Mouse (Mus musculus) embryonic fibroblast, embryonic 13.5 days (primary cell): ENCODE measurements around the gene Nusap1.

Experiments used
- CTCF ChIP-seq: IDR thresholded peaks from 2 replicates; pipeline ENCODE4 v1.5.1; 2011; ENCODE audit warnings: mild to moderate bottlenecking, control low read depth, low read length, moderate library complexity, borderline replicate concordance; ENCODE audit not compliant: insufficient read depth
- POLR2A ChIP-seq: IDR thresholded peaks from 2 replicates; pipeline ENCODE4 v1.6.1; 2011; ENCODE audit warnings: low read depth, mild to moderate bottlenecking, control low read depth, low read length, moderate library complexity

DNA sequence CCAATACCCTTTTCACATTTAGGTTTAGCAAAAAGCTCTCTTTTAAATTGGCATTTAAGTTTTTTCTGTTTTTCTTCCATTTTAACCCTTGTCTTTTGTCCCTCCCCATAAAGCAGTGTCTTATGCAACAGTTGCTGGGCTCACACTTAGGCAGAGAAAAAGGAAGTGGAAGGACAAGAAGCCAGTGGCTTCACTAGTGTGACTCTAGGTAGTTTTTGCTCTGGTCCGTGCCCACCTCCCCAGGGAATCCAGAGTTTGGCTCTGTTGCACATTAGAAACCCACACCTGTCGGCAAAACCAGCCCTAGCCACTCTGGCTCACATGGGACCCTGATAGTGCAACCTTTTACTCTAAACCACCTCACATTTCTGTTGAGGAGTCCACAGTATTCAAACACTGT lies 80.4 kb downstream of the Nusap1 start:
- TF ChIP-seq CTCF (no peak), POLR2A (no peak)
